Mouse (Mus musculus) CH12.LX (cell line): ENCODE data around the gene Fam92b. TPM values are rescaled to one million over a fixed set of nuclear protein-coding genes. Genes with fewer than 3 reads are reported as not detected.
A peak's percentile ranks its signal among the peaks of the same experiment; 100 is the strongest.

ENCODE experiments used
- DNase-seq: peaks from one replicate; pipeline ENCODE4 v3.0.0-alpha.2; 2013; ENCODE audit errors: extremely low read depth
- H3K27ac ChIP-seq: 2 replicates; pipeline ENCODE4 v1.5.1; 2012; ENCODE audit warnings: low read depth, mild to moderate bottlenecking, control low read depth, moderate library complexity; ENCODE audit not compliant: insufficient read depth
- H3K27me3 ChIP-seq: replicated peaks from 2 replicates; pipeline ENCODE3; 2012; ENCODE audit warnings: inconsistent platforms
- H3K36me3 ChIP-seq, 2 experiments: replicated peaks in 1 of 2; 2 replicates each; pipeline versions ENCODE3 to v1.6.1; 2012; ENCODE audit warnings: inconsistent platforms in 1 of 2, low read length in 1 of 2, mild to moderate bottlenecking in 1 of 2, mixed read lengths in 1 of 2, moderate library complexity in 1 of 2; ENCODE audit not compliant: control insufficient read depth in 1 of 2, insufficient read depth in 1 of 2
- H3K4me1 ChIP-seq, 2 experiments: 2 replicates each; pipeline ENCODE4 v1.6.1; 2012; ENCODE audit warnings: inconsistent platforms in 1 of 2, moderate library complexity in 1 of 2; ENCODE audit not compliant: insufficient read depth in 2 of 2, control insufficient read depth in 1 of 2
- H3K4me2 ChIP-seq: 2 replicates; pipeline ENCODE4 v1.6.1; 2012; ENCODE audit warnings: low read depth, mild to moderate bottlenecking, control low read depth; ENCODE audit not compliant: poor library complexity, insufficient read depth, severe bottlenecking
- H3K4me3 ChIP-seq, 3 experiments: fragments of 150-350 bp in 1 of 3; sonication (generic) in 1 of 3; replicated peaks in 1 of 3; 2 replicates each; pipeline versions ENCODE3 to v1.5.1; 2011 to 2012; ENCODE audit warnings: low read depth in 2 of 3, low read length in 2 of 3, mild to moderate bottlenecking in 2 of 3, moderate library complexity in 2 of 3, control low read depth in 1 of 3, improper control_type of control experiment in 1 of 3, inconsistent platforms in 1 of 3, mixed read lengths in 1 of 3; ENCODE audit not compliant: poor library complexity in 1 of 3
- H3K79me2 ChIP-seq: replicated peaks from 2 replicates; pipeline ENCODE4 v1.6.1; 2012; ENCODE audit warnings: mild to moderate bottlenecking, moderate library complexity; ENCODE audit not compliant: control insufficient read depth, poor library complexity, insufficient read depth, severe bottlenecking; ENCODE audit errors: extremely low read depth
- H3K9ac ChIP-seq: 2 replicates; pipeline ENCODE4 v1.6.1; 2012; ENCODE audit warnings: low read depth, mild to moderate bottlenecking, control low read depth, moderate library complexity; ENCODE audit not compliant: insufficient read depth
- H3K9me3 ChIP-seq: replicated peaks from 2 replicates; pipeline ENCODE3; 2012; ENCODE audit warnings: low read length, inconsistent platforms, mixed read lengths
- BHLHE40 ChIP-seq: IDR thresholded peaks from 2 replicates; pipeline ENCODE4 v1.6.1; 2011; ENCODE audit warnings: mild to moderate bottlenecking, low read depth, low read length, improper control_type of control experiment
- CHD2 ChIP-seq: IDR thresholded peaks from 2 replicates; pipeline ENCODE4 v1.6.1; 2011; ENCODE audit warnings: low read length, improper control_type of control experiment
- ELF1 ChIP-seq: IDR thresholded peaks from 2 replicates; pipeline ENCODE4 v1.6.1; 2014; ENCODE audit warnings: low read depth, mild to moderate bottlenecking, inconsistent platforms, low read length, improper control_type of control experiment
- JUN ChIP-seq: IDR thresholded peaks from 2 replicates; pipeline ENCODE4 v1.6.1; 2011; ENCODE audit warnings: low read depth, mild to moderate bottlenecking, low read length, improper control_type of control experiment, moderate library complexity; ENCODE audit not compliant: insufficient read depth
- KAT2A ChIP-seq: IDR thresholded peaks from 2 replicates; pipeline ENCODE4 v1.6.1; 2012; ENCODE audit warnings: low read length, improper control_type of control experiment, inconsistent platforms; ENCODE audit not compliant: insufficient replicate concordance
- MAFK ChIP-seq: IDR thresholded peaks from 2 replicates; pipeline ENCODE4 v1.6.1; 2011; ENCODE audit warnings: low read length, improper control_type of control experiment; ENCODE audit not compliant: insufficient replicate concordance
- MAZ ChIP-seq: IDR thresholded peaks from 2 replicates; pipeline ENCODE4 v1.6.1; 2012; ENCODE audit warnings: low read depth, mild to moderate bottlenecking, inconsistent platforms, low read length, improper control_type of control experiment, moderate library complexity
- MXI1 ChIP-seq: IDR thresholded peaks from 2 replicates; pipeline ENCODE4 v1.6.1; 2011; ENCODE audit warnings: mild to moderate bottlenecking, low read depth, low read length, improper control_type of control experiment
- PAX5 ChIP-seq: IDR thresholded peaks from 2 replicates; pipeline ENCODE4 v1.6.1; 2012; ENCODE audit warnings: low read length, inconsistent platforms, mixed read lengths
- POLR2AphosphoS2 ChIP-seq: IDR thresholded peaks from 2 replicates; pipeline ENCODE4 v1.6.1; 2011; ENCODE audit warnings: low read depth, low read length, improper control_type of control experiment
- RCOR1 ChIP-seq: conservative IDR thresholded peaks from 2 replicates; pipeline ENCODE4 v1.6.1; 2012; ENCODE audit warnings: low read depth, mild to moderate bottlenecking, inconsistent platforms, low read length, improper control_type of control experiment
- TCF12 ChIP-seq: IDR thresholded peaks from 2 replicates; pipeline ENCODE4 v1.6.1; 2014; ENCODE audit warnings: low read depth, mild to moderate bottlenecking, inconsistent platforms, low read length, improper control_type of control experiment
- UBTF ChIP-seq: IDR thresholded peaks from 2 replicates; pipeline ENCODE4 v1.6.1; 2012; ENCODE audit warnings: low read depth, mild to moderate bottlenecking, inconsistent platforms, low read length, improper control_type of control experiment, moderate library complexity
- ZC3H11A ChIP-seq: IDR thresholded peaks from 2 replicates; pipeline ENCODE4 v1.6.1; 2012; ENCODE audit warnings: low read depth, mild to moderate bottlenecking, inconsistent platforms, low read length, improper control_type of control experiment
- ZKSCAN1 ChIP-seq: IDR thresholded peaks from 2 replicates; pipeline ENCODE4 v1.6.1; 2012; ENCODE audit warnings: low read depth, inconsistent platforms, low read length, improper control_type of control experiment, borderline replicate concordance
- ZMIZ1 ChIP-seq: IDR thresholded peaks from 2 replicates; pipeline ENCODE4 v1.6.1; 2012; ENCODE audit warnings: low read depth, mild to moderate bottlenecking, inconsistent platforms, low read length, improper control_type of control experiment
- ZNF384 ChIP-seq: IDR thresholded peaks from 2 replicates; pipeline ENCODE4 v1.6.1; 2012; ENCODE audit warnings: low read depth, low read length, improper control_type of control experiment, inconsistent platforms
- dilution Hi-C: fragments of 300-500 bp; cut with MboI; formaldehyde crosslinking; loops from 2 replicates; pipeline ENCODE4 v1.14.3; 2020; ENCODE audit warnings: low sequenced_read_pairs; ENCODE audit not compliant: extremely low pct_unique_long_range_greater_than_20kb, extremely low pct_ligation_motif_present
- in situ Hi-C: fragments of 300-500 bp; cut with MboI; formaldehyde crosslinking; loops from 3 replicates; pipeline ENCODE4 v1.14.3; 2019; ENCODE audit warnings: low sequenced_read_pairs, low pct_ligation_motif_present, low pct_unique_long_range_greater_than_20kb, mixed read lengths
- polyA plus RNA-seq: library from polyadenylated mRNA; unstranded; fragments of >175 nt; gene quantifications from 2 replicates; pipeline ENCODE4 v1.2.1, GENCODE M21; 2012; ENCODE audit warnings: low read depth; ENCODE audit not compliant: insufficient read length
- total RNA-seq, 2 experiments: library from RNA; depleted of rRNA; stranded (reverse); fragments of 300-350 nt in 1 of 2; fragments of >200 nt in 1 of 2; gene quantifications; 2 replicates each; pipeline ENCODE4 v1.2.3; 2012 to 2014

Fam92b gene
- total and polyA plus RNA-seq, 3 experiments: not detected

DNA sequence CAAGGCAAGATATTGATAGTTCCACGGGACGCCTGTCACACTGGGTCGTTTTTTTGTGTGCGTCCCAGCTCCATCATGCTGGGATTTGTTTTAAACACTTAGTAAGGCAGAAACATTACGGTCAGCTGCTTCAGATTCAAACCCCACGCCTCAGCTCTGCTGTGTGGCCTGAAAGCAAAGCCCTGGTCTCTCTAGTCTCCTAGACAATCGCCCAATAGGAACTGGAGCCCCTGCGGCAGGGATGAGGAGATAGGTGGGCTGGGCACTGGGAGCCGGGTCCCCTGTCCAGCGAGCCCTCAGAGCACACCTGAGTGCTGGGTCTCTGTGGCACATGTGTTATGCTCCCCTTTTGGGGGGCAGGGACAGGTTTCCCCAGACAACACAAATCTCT, 853 bp upstream of the Fam92b start:
- Histone ChIP-seq H3K79me2 (no peaks in the 10 kb centered on the region), H3K27ac (no peak overlapping the region), H3K4me2 (peak overlapping the region; percentile 66; the same call in 1 of the 2 replicates), H3K4me1 (peaks cover 12 to 48% of the 10 kb centered on the region in 2 experiments), H3K36me3 (no peaks in the 10 kb centered on the region), H3K27me3 (peaks cover 43% of the 10 kb centered on the region), H3K4me3 (no peak overlapping the region), H3K9ac (no peak overlapping the region), H3K9me3 (no peaks in the 10 kb centered on the region)
- no peak for DNase-seq
- dilution Hi-C loops (no loop called here), in situ Hi-C loops (no loop called here)
- TF ChIP-seq RCOR1: no peak
- TF ChIP-seq ELF1: no peak
- TF ChIP-seq ZC3H11A: no peak
- TF ChIP-seq UBTF: no peak
- TF ChIP-seq MAFK: no peak
- TF ChIP-seq MXI1: no peak
- no peak for TF ChIP-seq CHD2
- no peak for TF ChIP-seq PAX5
- TF ChIP-seq TCF12: no peak
- TF ChIP-seq ZNF384: no peak
- TF ChIP-seq POLR2AphosphoS2: no peak
- TF ChIP-seq MAZ: no peak
- TF ChIP-seq BHLHE40: no peak
- TF ChIP-seq ZMIZ1: no peak
- TF ChIP-seq JUN: no peak
- no peak for TF ChIP-seq ZKSCAN1
- no peak for TF ChIP-seq KAT2A

DNA sequence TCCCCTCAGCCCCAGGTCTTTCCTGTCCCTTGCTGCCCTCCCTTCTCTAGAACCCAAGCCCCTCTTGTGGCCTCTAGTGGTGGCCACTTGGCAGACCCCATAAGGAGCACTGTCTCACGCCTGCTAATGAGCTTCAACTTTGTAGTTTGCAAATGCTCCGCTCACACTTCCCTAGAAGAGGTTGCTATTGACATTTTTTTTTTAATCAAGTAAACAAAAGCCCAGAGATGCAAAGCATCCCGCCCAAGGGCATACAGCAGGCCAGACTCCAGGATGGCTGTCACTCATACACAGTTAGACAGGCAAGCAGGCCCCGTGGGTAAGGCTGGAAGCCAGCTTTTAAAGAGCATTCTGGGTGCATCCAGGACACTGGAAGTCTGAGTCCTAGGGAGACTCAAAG, 661 bp downstream of the Fam92b start:
- TF ChIP-seq TCF12 (no peak), JUN (no peak)
- dilution Hi-C loops: no loop called here
- peaks cover 48% of the 10 kb centered on the region for H3K27me3 ChIP-seq

More for the DNA sequence above, 661 bp downstream of the Fam92b start:
- Histone ChIP-seq H3K27ac (no peak overlapping the region), H3K36me3 (no peaks in the 10 kb centered on the region), H3K4me3 (no peak overlapping the region), H3K9me3 (peaks cover 7% of the 10 kb centered on the region), H3K9ac (no peak overlapping the region), H3K4me1 (peaks cover 12 to 48% of the 10 kb centered on the region in 2 experiments), H3K79me2 (no peaks in the 10 kb centered on the region), H3K4me2 (no peak overlapping the region)
- in situ Hi-C loops: no loop called here
- DNase-seq: no peak
